Mouse (Mus musculus): Measurements from ENCODE around the gene 1700001C02Rik. TPM values are rescaled to one million over a fixed set of nuclear protein-coding genes. Genes with fewer than 3 reads are reported as not detected.

The 1700001C02Rik gene
- not detected in 2 replicates for polyA plus RNA-seq (2014; fragmentation: Nextera tagmentation; extraction: Ambion mirVana)

DNA sequence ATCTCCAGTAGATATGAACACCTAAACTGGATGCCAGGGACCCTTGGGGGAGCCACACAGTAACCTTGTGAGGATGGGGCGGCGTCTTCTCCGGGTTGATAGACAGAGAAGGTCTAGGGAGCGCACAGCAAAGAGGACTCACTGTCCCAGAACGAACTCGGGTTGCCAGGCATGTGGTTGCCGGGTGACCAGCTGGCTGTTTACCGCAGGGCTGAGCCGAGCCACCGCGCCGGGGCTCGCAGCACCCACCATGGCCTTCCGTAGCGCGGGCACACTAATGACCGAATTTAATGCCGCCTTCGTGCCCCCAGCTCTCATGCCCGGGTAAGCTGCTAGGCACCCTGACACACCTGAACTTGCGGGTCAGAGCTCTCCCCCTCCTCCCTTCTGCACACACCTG is at the start of gene 1700001C02Rik:
TSS of gene 1700001C02Rik (plus strand) at position 187 of the 400 bp plus-strand sequence.
- peak; percentile 85 for DNase-seq (ENCODE audit: low spot score, missing footprints)
- Histone ChIP-seq H3K4me3 (ENCODE audit: low read depth, low read length) (peak within 1 kb of the TSS; percentile 20), H3K27me3 (ENCODE audit: control insufficient read depth, insufficient read depth, low read length) (peaks cover 4% of the 10 kb centered on the region), H3K27ac (ENCODE audit: low read depth, low read length) (no peak within 1 kb of the TSS), H3K9me3 (ENCODE audit: control insufficient read depth, low read length) (no peaks in the 10 kb centered on the region), H3K36me3 (ENCODE audit: control insufficient read depth, insufficient read depth, low read length) (no peaks in the 10 kb centered on the region), H3K9ac (ENCODE audit: low read length) (peak within 1 kb of the TSS; percentile 33), H3K4me1 (ENCODE audit: control insufficient read depth, insufficient read depth, low read length) (peaks cover 5% of the 10 kb centered on the region; the same call in 1 of the 2 replicates), H3K4me2 (peak within 1 kb of the TSS; percentile 53)
- 0 out of 2 replicates have a peak, but pooled peaks have one; percentile 30 for ATAC-seq (ENCODE audit: low FRiP score)
- WGBS: 19% methylated on average over 21 of the region's 21 CpGs

DNA sequence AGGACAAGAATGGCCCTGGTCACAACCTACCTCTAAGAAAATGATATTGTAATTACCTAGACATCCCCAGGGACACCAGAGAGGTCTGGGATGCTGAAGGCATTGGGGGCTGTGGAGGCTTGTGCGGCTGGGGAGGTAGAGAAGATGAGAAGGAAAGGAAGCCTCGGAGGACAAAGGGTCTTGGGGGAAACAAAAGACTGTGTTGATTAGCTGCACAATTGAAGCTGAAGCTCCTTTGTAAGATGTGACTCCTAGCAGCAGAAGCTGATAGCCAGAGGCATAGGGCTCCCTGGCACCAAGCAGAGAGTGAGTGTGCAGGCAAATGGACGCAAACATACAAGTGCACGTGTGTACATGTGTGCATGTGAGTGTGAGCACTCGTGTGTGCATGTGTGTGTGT is 49.2 kb upstream of the 1700001C02Rik start:
- no peak overlapping the region for H3K27ac ChIP-seq (ENCODE audit: low read depth, low read length)
- no peak overlapping the region for H3K4me2 ChIP-seq
- H3K4me1 ChIP-seq (ENCODE audit: control insufficient read depth, insufficient read depth, low read length): no peaks in the 10 kb centered on the region
- 28% methylated on average over 5 of the region's 5 CpGs for WGBS
- ATAC-seq (ENCODE audit: low FRiP score): no peak
- H3K4me3 ChIP-seq (ENCODE audit: low read depth, low read length): no peak overlapping the region
- no peaks in the 10 kb centered on the region for H3K27me3 ChIP-seq (ENCODE audit: control insufficient read depth, insufficient read depth, low read length)
- DNase-seq (ENCODE audit: low spot score, missing footprints): no peak
- H3K36me3 ChIP-seq (ENCODE audit: control insufficient read depth, insufficient read depth, low read length): no peaks in the 10 kb centered on the region
- no peak overlapping the region for H3K9ac ChIP-seq (ENCODE audit: low read length)
- no peaks in the 10 kb centered on the region for H3K9me3 ChIP-seq (ENCODE audit: control insufficient read depth, low read length)

DNA sequence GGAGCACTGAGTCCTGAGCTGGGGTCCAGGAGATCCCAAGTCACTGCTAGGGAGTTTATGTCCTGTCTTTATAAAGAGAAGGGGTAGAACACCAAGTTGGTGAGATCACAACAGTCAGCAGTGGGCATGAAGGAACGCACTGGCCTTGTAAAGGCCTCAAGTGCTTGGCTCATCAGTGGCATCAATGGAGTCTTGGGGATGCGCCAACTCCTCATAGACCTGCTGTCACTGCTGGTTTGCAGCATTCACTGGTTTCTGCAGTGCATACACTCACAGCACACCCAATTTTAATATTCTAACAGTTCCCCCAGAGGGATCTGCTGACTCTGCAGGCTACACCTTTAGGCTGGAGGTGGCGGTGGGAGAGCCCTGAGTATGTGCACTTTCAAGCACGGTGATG is 42.7 kb upstream of the 1700001C02Rik start:
- Histone ChIP-seq H3K27ac (ENCODE audit: low read depth, low read length) (no peak overlapping the region), H3K36me3 (ENCODE audit: control insufficient read depth, insufficient read depth, low read length) (no peaks in the 10 kb centered on the region), H3K9ac (ENCODE audit: low read length) (no peak overlapping the region), H3K4me3 (ENCODE audit: low read depth, low read length) (no peak overlapping the region), H3K27me3 (ENCODE audit: control insufficient read depth, insufficient read depth, low read length) (no peaks in the 10 kb centered on the region), H3K4me1 (ENCODE audit: control insufficient read depth, insufficient read depth, low read length) (no peaks in the 10 kb centered on the region), H3K9me3 (ENCODE audit: control insufficient read depth, low read length) (no peaks in the 10 kb centered on the region), H3K4me2 (no peak overlapping the region)
- ATAC-seq (ENCODE audit: low FRiP score) (no peak), DNase-seq (ENCODE audit: low spot score, missing footprints) (no peak)
- 80% methylated on average over 4 of the region's 4 CpGs for WGBS

DNA sequence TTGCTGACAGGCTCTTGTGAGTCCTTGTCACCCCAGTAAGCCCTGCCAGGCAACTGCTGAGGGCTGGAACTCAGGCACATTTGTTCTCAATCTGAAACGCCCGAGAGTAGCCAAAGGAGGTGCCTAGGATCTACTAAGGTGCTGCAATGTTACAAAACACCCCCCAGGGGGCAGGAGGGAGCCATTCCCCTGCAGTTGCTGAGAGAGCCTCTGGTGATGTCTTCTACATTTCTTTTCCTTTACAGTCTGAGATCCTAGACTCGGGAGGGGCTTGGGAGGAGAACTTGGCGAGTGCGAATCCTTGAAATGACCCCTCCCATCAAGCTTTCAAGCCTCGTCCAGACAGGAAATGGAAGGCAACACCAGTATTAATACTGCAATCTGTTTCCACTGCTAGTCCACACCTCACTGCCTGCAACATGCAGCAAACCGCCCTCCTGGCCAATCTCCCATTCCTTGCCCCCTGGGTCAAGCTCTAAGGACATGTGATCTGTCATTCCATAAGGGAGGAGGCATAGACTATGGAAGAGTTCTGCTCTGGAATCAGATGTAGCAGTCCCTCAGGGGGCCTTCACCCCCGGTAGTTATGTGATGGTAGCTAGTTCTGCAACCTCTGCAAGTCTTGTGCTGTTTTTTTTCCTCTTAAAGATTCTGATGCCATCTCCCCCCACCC is 42.1 kb upstream of the 1700001C02Rik start:
- no peak overlapping the region for H3K4me2 ChIP-seq
- H3K27ac ChIP-seq (ENCODE audit: low read depth, low read length): no peak overlapping the region
- DNase-seq (ENCODE audit: low spot score, missing footprints): peak; percentile 90
- H3K27me3 ChIP-seq (ENCODE audit: control insufficient read depth, insufficient read depth, low read length): no peaks in the 10 kb centered on the region
- no peak for ATAC-seq (ENCODE audit: low FRiP score)
- no peak overlapping the region for H3K4me3 ChIP-seq (ENCODE audit: low read depth, low read length)
- H3K9ac ChIP-seq (ENCODE audit: low read length): no peak overlapping the region
- H3K4me1 ChIP-seq (ENCODE audit: control insufficient read depth, insufficient read depth, low read length): no peaks in the 10 kb centered on the region
- 36% methylated on average over 8 of the region's 8 CpGs for WGBS
- no peaks in the 10 kb centered on the region for H3K36me3 ChIP-seq (ENCODE audit: control insufficient read depth, insufficient read depth, low read length)
- no peaks in the 10 kb centered on the region for H3K9me3 ChIP-seq (ENCODE audit: control insufficient read depth, low read length)

DNA sequence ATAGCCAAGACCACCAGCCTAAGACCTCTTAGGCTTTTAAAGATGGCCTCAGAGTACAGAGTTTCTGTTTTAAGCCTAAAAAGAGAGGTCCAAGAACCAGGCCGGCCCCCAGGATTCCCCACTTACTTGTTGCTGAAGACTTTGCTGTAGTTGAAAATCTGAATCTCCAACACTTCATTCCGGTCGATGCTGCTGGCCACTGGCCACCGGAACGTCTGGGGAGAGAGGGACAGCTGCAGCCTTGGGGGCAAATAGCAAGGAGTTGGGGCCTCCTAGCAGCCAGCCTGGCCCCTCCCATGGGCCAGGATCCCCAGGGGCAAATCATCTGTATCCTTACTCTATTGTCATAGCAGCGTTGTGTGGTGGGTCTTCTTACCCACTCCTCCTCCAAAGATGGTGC is 38.4 kb upstream of the 1700001C02Rik start:
- no peak overlapping the region for H3K4me2 ChIP-seq
- H3K27ac ChIP-seq (ENCODE audit: low read depth, low read length): no peak overlapping the region
- ATAC-seq (ENCODE audit: low FRiP score) (no peak), DNase-seq (ENCODE audit: low spot score, missing footprints) (no peak)
- H3K9ac ChIP-seq (ENCODE audit: low read length): no peak overlapping the region
- H3K9me3 ChIP-seq (ENCODE audit: control insufficient read depth, low read length): no peaks in the 10 kb centered on the region
- H3K4me3 ChIP-seq (ENCODE audit: low read depth, low read length): no peak overlapping the region
- no peaks in the 10 kb centered on the region for H3K27me3 ChIP-seq (ENCODE audit: control insufficient read depth, insufficient read depth, low read length)
- WGBS: 90% methylated on average over 6 of the region's 6 CpGs
- H3K36me3 ChIP-seq (ENCODE audit: control insufficient read depth, insufficient read depth, low read length): no peaks in the 10 kb centered on the region
- no peaks in the 10 kb centered on the region for H3K4me1 ChIP-seq (ENCODE audit: control insufficient read depth, insufficient read depth, low read length)

DNA sequence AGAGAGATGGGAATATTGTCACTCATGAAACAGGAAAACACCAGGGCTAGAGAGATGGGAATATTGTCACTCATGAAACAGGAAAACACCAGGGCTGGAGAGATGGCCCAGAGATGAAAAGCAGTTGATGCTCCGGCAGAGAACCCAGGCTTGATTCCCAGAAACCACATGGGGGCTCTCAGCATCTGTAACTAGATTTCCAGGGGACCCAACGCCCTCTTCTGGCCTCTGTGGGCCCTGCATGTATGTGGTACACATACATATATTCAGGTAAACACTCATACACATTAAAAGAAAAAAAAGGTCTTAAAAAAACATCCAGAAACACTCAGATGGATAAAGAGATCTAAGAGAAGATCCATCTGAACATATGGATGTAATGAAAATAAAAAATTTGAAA is 26.9 kb upstream of the 1700001C02Rik start:
- no peak overlapping the region for H3K4me3 ChIP-seq (ENCODE audit: low read depth, low read length)
- no peaks in the 10 kb centered on the region for H3K4me1 ChIP-seq (ENCODE audit: control insufficient read depth, insufficient read depth, low read length)
- WGBS: 40% methylated on average over 2 of the region's 2 CpGs
- H3K9me3 ChIP-seq (ENCODE audit: control insufficient read depth, low read length): no peaks in the 10 kb centered on the region
- no peak overlapping the region for H3K4me2 ChIP-seq
- ATAC-seq (ENCODE audit: low FRiP score) (no peak), DNase-seq (ENCODE audit: low spot score, missing footprints) (no peak)
- no peaks in the 10 kb centered on the region for H3K36me3 ChIP-seq (ENCODE audit: control insufficient read depth, insufficient read depth, low read length)
- no peaks in the 10 kb centered on the region for H3K27me3 ChIP-seq (ENCODE audit: control insufficient read depth, insufficient read depth, low read length)
- no peak overlapping the region for H3K9ac ChIP-seq (ENCODE audit: low read length)
- no peak overlapping the region for H3K27ac ChIP-seq (ENCODE audit: low read depth, low read length)

DNA sequence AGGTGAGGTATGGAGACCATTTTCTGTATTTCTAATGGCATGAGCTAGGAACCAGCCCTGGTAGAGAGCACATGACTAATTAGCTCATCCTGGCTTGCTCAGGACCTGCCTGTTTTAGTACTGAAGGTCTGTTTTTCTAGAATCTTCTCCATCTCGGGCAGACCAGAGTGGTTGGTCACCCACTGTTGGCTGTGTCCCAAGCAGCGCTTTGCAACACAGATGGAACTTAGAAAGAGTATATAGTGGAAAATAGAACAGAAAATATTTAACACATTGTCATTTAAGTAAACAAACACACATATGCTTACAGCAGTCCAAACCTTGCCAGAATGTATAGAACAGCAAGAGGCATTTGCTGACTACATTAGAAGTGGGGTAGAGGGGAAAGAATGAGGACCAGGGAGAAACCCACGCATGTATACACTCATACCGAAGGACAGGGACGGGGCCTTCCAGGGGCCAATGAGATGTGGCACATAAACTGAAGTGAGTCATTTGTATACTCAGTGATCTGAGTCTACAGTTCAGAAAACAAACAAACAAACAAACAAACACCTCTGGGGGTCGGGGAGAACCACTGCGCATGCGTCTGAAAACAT is 25.4 kb upstream of the 1700001C02Rik start:
- Histone ChIP-seq H3K27me3 (ENCODE audit: control insufficient read depth, insufficient read depth, low read length) (no peaks in the 10 kb centered on the region), H3K9ac (ENCODE audit: low read length) (no peak overlapping the region), H3K4me3 (ENCODE audit: low read depth, low read length) (no peak overlapping the region), H3K9me3 (ENCODE audit: control insufficient read depth, low read length) (no peaks in the 10 kb centered on the region), H3K4me2 (no peak overlapping the region), H3K27ac (ENCODE audit: low read depth, low read length) (no peak overlapping the region), H3K36me3 (ENCODE audit: control insufficient read depth, insufficient read depth, low read length) (no peaks in the 10 kb centered on the region), H3K4me1 (ENCODE audit: control insufficient read depth, insufficient read depth, low read length) (no peaks in the 10 kb centered on the region)
- no peak for ATAC-seq (ENCODE audit: low FRiP score)
- no peak for DNase-seq (ENCODE audit: low spot score, missing footprints)
- WGBS: 90% methylated on average over 8 of the region's 8 CpGs

DNA sequence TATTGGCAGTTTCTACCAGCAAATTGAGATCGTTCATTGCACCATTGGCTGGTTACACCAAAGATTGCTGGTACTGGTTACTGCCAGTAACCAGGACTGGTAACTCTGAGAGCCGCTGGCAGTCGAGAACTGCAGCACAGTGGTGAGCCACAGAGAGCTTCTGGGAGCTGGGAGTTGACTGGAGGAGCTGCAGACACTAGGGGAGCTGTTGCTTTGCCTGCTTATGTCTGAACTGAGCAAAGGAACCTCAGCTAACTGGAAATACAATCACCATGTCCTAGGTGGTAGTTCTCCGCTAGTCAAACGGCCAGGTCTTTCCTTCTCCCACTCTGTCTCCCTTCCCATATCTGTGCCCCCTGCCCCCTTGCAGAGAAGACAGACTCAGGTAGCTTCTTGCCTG is 23.7 kb upstream of the 1700001C02Rik start:
- Histone ChIP-seq H3K4me2 (no peak overlapping the region), H3K4me1 (ENCODE audit: control insufficient read depth, insufficient read depth, low read length) (no peaks in the 10 kb centered on the region), H3K27ac (ENCODE audit: low read depth, low read length) (no peak overlapping the region), H3K9ac (ENCODE audit: low read length) (no peak overlapping the region), H3K9me3 (ENCODE audit: control insufficient read depth, low read length) (no peaks in the 10 kb centered on the region), H3K36me3 (ENCODE audit: control insufficient read depth, insufficient read depth, low read length) (no peaks in the 10 kb centered on the region), H3K4me3 (ENCODE audit: low read depth, low read length) (no peak overlapping the region), H3K27me3 (ENCODE audit: control insufficient read depth, insufficient read depth, low read length) (no peaks in the 10 kb centered on the region)
- no peak for DNase-seq (ENCODE audit: low spot score, missing footprints)
- WGBS: 72% methylated on average over 5 of the region's 5 CpGs
- no peak for ATAC-seq (ENCODE audit: low FRiP score)

DNA sequence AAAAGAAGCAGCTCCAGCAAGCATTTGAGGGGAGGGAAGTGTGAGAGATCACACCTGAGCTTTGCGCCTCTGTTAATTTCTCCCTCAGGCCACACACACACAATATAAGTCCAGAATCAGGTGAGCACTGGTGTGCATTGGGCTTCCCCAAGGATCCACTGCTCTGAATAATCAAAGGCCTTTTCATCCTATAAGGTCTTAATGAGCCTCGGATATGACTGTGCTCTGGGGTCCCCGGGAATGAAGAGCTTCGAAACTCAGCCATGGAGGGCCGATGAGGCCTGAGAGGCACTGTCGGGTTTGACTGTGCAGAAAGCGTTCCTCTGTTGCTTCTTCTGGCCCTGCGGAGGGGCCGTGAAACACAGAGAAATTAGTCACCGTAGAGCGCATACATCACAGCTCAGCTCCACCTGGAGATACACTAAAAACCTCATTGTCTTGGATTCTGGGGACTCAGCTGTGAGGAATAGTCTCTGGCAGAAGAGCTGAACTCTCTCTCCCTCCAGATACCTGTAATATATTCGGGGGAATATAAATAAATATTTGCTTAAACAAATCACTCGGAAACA is 21.4 kb upstream of the 1700001C02Rik start:
- DNase-seq (ENCODE audit: low spot score, missing footprints) (no peak), ATAC-seq (ENCODE audit: low FRiP score) (no peak)
- Histone ChIP-seq H3K27me3 (ENCODE audit: control insufficient read depth, insufficient read depth, low read length) (no peaks in the 10 kb centered on the region), H3K9me3 (ENCODE audit: control insufficient read depth, low read length) (no peaks in the 10 kb centered on the region), H3K9ac (ENCODE audit: low read length) (no peak overlapping the region), H3K4me2 (no peak overlapping the region), H3K36me3 (ENCODE audit: control insufficient read depth, insufficient read depth, low read length) (no peaks in the 10 kb centered on the region), H3K4me3 (ENCODE audit: low read depth, low read length) (no peak overlapping the region), H3K27ac (ENCODE audit: low read depth, low read length) (no peak overlapping the region), H3K4me1 (ENCODE audit: control insufficient read depth, insufficient read depth, low read length) (no peaks in the 10 kb centered on the region)
- WGBS: 85% methylated on average over 13 of the region's 13 CpGs

Measured in midbrain, embryonic 11.5 days (tissue).